Mouse (Mus musculus) midbrain, embryonic 11.5 days (tissue): ENCODE measurements around the gene Coa4. TPM values are rescaled to one million over a fixed set of nuclear protein-coding genes. Genes with fewer than 3 reads are reported as not detected.
A peak's percentile ranks its signal among the peaks of the same experiment; 100 is the strongest.

Experiments
- ATAC-seq: fragments of 200-750 bp; cut with Nextera tagmentation; 2 replicates; pipeline ENCODE4 v1.8.0; 2017; ENCODE audit warnings: moderate TSS enrichment, moderate library complexity; ENCODE audit not compliant: low FRiP score
- DNase-seq: peaks from one replicate; pipeline ENCODE4 v3.0.0; 2015; ENCODE audit warnings: low spot score; ENCODE audit errors: missing footprints
- H3K27ac ChIP-seq: fragments of 300-500 bp; sonication (generic); 2 replicates; pipeline ENCODE4 v1.5.1; 2014; ENCODE audit warnings: low read depth, low read length
- H3K27me3 ChIP-seq: fragments of 300-500 bp; sonication (generic); 2 replicates; pipeline ENCODE4 v1.6.1; 2014; ENCODE audit warnings: mild to moderate bottlenecking, low read length, moderate library complexity, mixed read lengths; ENCODE audit not compliant: control insufficient read depth, insufficient read depth
- H3K36me3 ChIP-seq: fragments of 300-500 bp; sonication (generic); 2 replicates; pipeline ENCODE4 v1.6.1; 2014; ENCODE audit warnings: mild to moderate bottlenecking, low read length, moderate library complexity, mixed read lengths; ENCODE audit not compliant: control insufficient read depth, insufficient read depth
- H3K4me1 ChIP-seq: fragments of 300-500 bp; sonication (generic); 2 replicates; pipeline ENCODE4 v1.6.1; 2014; ENCODE audit warnings: low read length; ENCODE audit not compliant: control insufficient read depth, insufficient read depth
- H3K4me2 ChIP-seq: fragments of 300-500 bp; sonication (generic); 2 replicates; pipeline ENCODE4 v1.6.1; 2014; ENCODE audit warnings: mild to moderate bottlenecking, moderate library complexity
- H3K4me3 ChIP-seq: fragments of 300-500 bp; sonication (generic); 2 replicates; pipeline ENCODE4 v1.5.1; 2014; ENCODE audit warnings: low read depth, low read length
- H3K9ac ChIP-seq: fragments of 300-500 bp; sonication (generic); 2 replicates; pipeline ENCODE4 v1.6.1; 2014; ENCODE audit warnings: low read length
- H3K9me3 ChIP-seq: fragments of 300-500 bp; sonication (generic); 2 replicates; pipeline ENCODE4 v1.6.1; 2016; ENCODE audit warnings: low read length; ENCODE audit not compliant: control insufficient read depth
- WGBS: fragments of 180-500 bp; shearing (Covaris S2); extraction: QIAGEN DNeasy Blood & Tissue Kit; methylation state at CpG from one replicate; pipeline ENCODE4 v1.1.7; 2014; 5-methylcytosine and 5-hydroxymethylcytosine counted together
- polyA plus RNA-seq: library from polyadenylated mRNA; unstranded; fragments of >200 nt; fragmentation: Nextera tagmentation; extraction: Ambion mirVana; gene quantifications from 2 replicates; pipeline ENCODE4 v1.2.1, GENCODE M21; 2014

Gene Coa4
- polyA plus RNA-seq, 1 experiment from 2014 or later: 22.8 TPM

DNA sequence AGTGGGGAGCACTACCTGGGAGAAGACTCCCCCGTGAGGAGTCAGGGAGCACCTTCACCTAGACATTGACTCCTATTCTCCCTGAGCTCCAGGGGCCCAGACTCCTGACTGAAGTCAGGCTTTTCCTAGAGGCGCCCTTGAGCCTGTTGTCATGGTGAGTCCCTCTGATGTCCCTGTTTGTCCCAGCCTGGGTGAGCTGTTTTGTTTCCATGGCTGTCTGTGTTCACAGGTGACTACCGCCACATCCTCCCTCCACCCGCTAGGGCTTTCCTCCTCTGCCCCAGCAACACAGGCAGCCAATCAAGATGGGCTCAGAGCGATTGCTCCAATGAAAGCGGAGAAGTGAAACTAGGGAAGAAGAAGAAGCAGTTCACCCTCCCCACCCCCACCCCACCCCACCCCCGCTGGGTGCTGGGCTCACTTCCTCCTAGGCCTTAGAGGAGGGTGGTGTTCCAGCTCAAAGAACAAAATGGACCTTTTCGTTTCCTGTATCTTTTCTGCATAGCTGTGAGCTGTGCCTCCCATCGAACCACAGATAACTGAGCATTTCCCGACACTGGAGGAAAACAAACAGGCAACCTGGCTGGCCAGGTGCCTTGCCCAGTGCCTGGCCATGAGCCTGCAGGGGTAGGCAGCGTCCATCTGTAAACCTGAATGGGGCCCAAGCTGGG, 41.2 kb upstream of the Coa4 start:
- peak; percentile 53; the same call in 1 of the 2 replicates for ATAC-seq
- no peak overlapping the region for H3K9ac ChIP-seq
- 27% methylated on average over 11 of the region's 11 CpGs for WGBS

DNA sequence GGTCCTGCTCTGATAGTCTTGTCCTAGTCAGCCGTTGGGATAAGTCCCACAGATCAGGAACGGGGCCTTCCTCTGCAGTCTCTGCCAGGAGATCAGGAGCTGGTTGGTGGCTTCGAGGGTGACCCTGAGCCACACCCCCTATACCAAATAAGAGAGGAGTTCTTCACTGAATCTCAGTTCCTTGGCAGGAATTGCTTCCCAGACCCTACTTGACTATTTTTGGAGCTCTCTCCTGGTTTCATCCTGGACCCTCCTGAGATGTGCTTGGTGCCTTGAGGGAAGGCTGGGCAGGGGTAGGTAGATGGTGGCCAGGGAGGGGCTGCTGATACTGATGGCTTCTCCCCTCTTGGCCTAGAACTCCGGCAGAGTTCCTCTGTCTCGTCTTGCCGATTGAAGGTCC, 40.5 kb upstream of the Coa4 start:
- no peak overlapping the region for H3K9ac ChIP-seq
- DNase-seq (no peak), ATAC-seq (no peak)
- no peak overlapping the region for H3K27ac ChIP-seq
- H3K9me3 ChIP-seq: no peaks in the 10 kb centered on the region
- H3K4me1 ChIP-seq: peaks cover 12% of the 10 kb centered on the region; the same call in 1 of the 2 replicates
- WGBS: 75% methylated on average over 6 of the region's 6 CpGs
- no peak overlapping the region for H3K4me3 ChIP-seq
- H3K4me2 ChIP-seq: no peak overlapping the region
- no peaks in the 10 kb centered on the region for H3K27me3 ChIP-seq
- H3K36me3 ChIP-seq: no peaks in the 10 kb centered on the region

More for the DNA sequence above, 41.2 kb upstream of the Coa4 start:
- no peaks in the 10 kb centered on the region for H3K27me3 ChIP-seq
- peak overlapping the region; percentile 17; the same call in 1 of the 2 replicates for H3K4me2 ChIP-seq
- peak overlapping the region; percentile 25; the same call in 1 of the 2 replicates for H3K27ac ChIP-seq
- DNase-seq: peak; percentile 89
- H3K4me3 ChIP-seq: no peak overlapping the region
- H3K4me1 ChIP-seq: peaks cover 12% of the 10 kb centered on the region; the same call in 1 of the 2 replicates
- no peaks in the 10 kb centered on the region for H3K36me3 ChIP-seq
- H3K9me3 ChIP-seq: no peaks in the 10 kb centered on the region

DNA sequence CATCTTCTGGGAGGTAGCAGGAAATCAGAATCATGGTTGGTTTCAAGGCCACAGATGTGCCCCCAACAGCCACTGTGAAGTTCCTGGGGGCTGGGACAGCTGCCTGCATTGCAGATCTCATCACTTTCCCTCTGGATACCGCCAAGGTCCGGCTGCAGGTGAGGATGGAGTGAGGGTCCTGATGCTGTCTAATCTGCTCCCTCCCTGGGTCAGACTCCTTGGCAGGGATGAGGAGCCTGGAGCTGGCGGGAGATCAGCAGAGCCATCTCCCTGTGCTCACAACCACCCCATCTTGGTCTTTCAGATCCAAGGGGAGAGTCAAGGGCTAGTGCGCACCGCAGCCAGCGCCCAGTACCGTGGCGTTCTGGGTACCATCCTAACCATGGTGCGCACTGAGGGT, 40.1 kb upstream of the Coa4 start:
- Histone ChIP-seq H3K4me1 (peaks cover 12% of the 10 kb centered on the region; the same call in 1 of the 2 replicates), H3K9ac (no peak overlapping the region), H3K27ac (no peak overlapping the region), H3K36me3 (no peaks in the 10 kb centered on the region), H3K9me3 (no peaks in the 10 kb centered on the region), H3K4me3 (no peak overlapping the region), H3K4me2 (no peak overlapping the region), H3K27me3 (no peaks in the 10 kb centered on the region)
- ATAC-seq: no peak
- 93% methylated on average over 9 of the region's 9 CpGs for WGBS
- DNase-seq: no peak

DNA sequence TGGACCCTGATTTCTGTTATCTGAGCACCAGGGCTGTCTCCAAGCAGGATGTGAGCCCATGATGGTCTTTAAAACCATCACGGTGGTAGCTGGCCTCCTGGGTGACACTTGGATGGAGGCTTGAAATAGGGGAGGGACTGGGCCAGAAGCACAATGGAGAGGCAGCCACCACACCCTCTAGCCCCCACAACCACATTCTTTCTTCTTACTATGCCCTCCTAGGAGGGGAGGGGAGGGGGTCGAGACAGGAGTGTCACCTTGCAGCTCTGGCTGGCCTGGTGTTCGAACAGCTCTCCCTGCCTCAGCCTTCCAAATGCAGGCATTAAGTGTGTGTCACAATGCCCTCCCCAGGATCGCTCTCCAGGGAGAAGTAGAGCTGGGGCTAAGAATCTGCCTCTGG, 39.5 kb upstream of the Coa4 start:
- Histone ChIP-seq H3K4me1 (peaks cover 12% of the 10 kb centered on the region; the same call in 1 of the 2 replicates), H3K9ac (no peak overlapping the region), H3K27me3 (no peaks in the 10 kb centered on the region), H3K9me3 (no peaks in the 10 kb centered on the region), H3K36me3 (no peaks in the 10 kb centered on the region), H3K4me3 (no peak overlapping the region), H3K4me2 (no peak overlapping the region), H3K27ac (no peak overlapping the region)
- DNase-seq (no peak), ATAC-seq (no peak)
- WGBS: 76% methylated on average over 4 of the region's 4 CpGs

DNA sequence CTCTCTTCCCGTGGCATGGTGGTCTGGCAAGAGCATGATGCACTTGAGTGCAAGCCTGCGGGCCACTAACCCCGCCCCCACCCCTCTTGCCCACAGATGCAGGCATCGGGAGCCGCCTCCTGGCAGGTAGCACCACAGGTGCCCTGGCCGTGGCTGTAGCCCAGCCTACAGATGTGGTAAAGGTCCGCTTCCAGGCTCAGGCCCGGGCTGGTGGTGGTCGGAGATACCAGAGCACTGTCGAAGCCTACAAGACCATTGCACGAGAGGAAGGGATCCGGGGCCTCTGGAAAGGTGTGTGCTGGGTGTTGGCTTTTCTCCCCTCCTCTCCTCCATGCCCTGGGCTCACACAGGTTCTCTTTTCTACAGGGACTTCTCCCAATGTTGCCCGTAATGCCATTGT, 38.9 kb upstream of the Coa4 start:
- Histone ChIP-seq H3K9me3 (no peaks in the 10 kb centered on the region), H3K4me3 (no peak overlapping the region), H3K9ac (no peak overlapping the region), H3K27ac (no peak overlapping the region), H3K4me1 (peaks cover 9% of the 10 kb centered on the region; the same call in 1 of the 2 replicates), H3K4me2 (no peak overlapping the region), H3K27me3 (no peaks in the 10 kb centered on the region), H3K36me3 (no peaks in the 10 kb centered on the region)
- DNase-seq (no peak), ATAC-seq (no peak)
- WGBS: 91% methylated on average over 13 of the region's 13 CpGs

DNA sequence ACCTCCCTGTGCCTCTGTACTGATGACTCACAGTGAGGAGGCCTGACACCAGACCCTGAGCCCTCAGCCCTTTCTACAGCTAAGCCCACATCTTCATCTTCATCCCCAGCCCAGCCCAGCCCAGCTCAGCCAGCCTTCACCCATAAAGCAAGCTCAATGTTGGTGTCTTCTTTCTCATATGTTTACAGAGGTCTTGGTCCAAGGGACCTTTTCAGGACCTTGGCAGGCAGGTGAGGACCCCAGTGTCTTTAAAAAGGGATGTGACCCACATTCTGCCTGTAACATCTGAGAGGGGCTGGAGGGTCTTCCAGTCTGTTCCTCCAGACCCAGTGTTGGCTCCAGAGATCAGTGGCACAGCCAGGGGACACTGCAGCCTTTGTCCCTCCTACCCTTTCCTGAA, 37.4 kb upstream of the Coa4 start:
- Histone ChIP-seq H3K4me2 (no peak overlapping the region), H3K4me3 (no peak overlapping the region), H3K4me1 (0 out of 2 replicates have a peak, but pooled peaks cover 5% of the 10 kb centered on the region), H3K9me3 (no peaks in the 10 kb centered on the region), H3K27me3 (no peaks in the 10 kb centered on the region), H3K36me3 (no peaks in the 10 kb centered on the region), H3K9ac (no peak overlapping the region), H3K27ac (no peak overlapping the region)
- no peak for ATAC-seq
- DNase-seq: no peak

DNA sequence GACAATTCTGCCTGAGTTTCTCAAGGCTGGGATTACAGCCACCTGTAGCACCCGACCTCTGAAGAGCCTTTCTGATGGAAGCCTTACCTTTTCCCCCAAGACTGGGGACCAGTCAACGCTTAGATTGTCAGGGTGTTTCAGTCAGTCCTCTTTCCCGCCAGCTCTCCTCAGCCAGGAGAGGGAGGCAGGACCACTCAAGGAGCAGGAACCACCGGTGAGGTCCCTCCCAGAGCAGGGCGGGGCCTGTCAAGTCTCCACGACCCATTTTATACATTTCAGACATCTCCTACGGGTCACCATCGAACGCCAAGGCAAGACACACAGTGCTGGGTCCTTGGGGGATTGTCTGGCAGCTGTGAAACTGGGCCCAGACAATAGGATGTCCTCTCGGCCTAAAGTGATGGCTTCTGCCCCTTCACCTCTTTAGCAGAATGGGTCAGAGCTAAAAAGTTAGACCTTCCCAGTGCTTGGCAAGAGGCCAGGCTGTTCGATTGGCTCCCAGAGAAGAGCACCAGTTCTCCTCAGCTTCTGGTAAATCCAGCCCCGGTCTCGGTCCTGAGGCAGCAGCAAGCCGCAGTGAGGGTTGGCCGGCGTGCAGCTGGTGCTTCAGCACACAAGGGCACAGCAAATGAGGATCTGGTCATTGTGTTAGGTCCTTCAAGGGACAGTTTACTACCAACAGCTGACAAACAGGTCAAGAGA, 36.4 kb upstream of the Coa4 start:
- H3K27ac ChIP-seq: no peak overlapping the region
- no peak for ATAC-seq

DNA sequence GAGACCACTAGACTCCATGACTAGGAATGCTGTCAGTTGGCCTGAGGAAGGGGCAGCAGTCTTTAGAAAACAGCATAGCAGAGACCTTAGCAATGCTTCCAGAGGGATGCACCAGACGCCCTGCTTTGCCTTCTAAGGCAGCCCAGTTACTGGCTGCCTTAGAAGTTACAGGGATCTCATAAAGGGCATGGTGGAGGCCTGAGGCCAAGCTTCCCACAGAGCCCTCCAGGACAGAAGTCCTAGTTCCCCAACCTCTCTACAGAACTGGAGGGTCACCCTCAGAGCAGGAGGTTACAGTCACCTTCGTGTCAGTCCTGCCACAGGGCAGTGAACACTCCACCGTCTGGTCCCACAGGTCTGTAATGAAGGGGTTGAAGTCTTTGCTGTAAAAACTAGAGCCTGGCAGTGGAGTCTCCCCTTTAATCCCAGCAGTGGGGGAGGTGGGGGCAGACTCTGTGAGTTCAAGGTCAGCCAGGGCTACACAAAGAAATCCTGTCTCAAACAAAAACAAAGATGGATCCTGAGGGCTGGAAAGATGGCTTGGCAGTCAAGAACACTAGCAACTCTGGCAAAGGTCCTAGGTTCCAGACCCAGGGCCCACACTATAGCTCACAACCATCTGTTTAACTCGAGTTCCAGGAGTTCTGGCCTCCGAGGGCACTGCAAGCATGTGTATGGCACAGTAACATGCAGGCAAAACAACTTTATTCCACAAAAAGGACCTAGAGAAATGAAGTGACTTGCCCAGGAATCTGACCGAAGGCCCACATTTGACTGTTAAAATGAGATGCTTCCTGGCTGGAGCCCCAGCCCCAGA, 35.6 kb upstream of the Coa4 start:
- Histone ChIP-seq H3K27ac (no peak overlapping the region), H3K9ac (no peak overlapping the region), H3K4me2 (no peak overlapping the region), H3K4me1 (no peaks in the 10 kb centered on the region), H3K4me3 (no peak overlapping the region), H3K27me3 (no peaks in the 10 kb centered on the region), H3K9me3 (no peaks in the 10 kb centered on the region), H3K36me3 (no peaks in the 10 kb centered on the region)
- DNase-seq: no peak
- no peak for ATAC-seq
- whole genome bisulfite sequencing: 79% methylated on average over 6 of the region's 6 CpGs

More for the DNA sequence above, 36.4 kb upstream of the Coa4 start:
- Histone ChIP-seq H3K36me3 (no peaks in the 10 kb centered on the region), H3K4me2 (no peak overlapping the region), H3K4me1 (0 out of 2 replicates have a peak, but pooled peaks cover 2% of the 10 kb centered on the region), H3K27me3 (no peaks in the 10 kb centered on the region), H3K4me3 (no peak overlapping the region), H3K9ac (no peak overlapping the region), H3K9me3 (no peaks in the 10 kb centered on the region)
- DNase-seq: peak; percentile 82
- WGBS: 73% methylated on average over 16 of the region's 16 CpGs
